Mouse (Mus musculus) embryonic fibroblast, embryonic 13.5 days (primary cell): ENCODE results near the gene Eri3. TPM values are rescaled to one million over a fixed set of nuclear protein-coding genes. Genes with fewer than 3 reads are reported as not detected.

ENCODE experiments used
- H3K27ac ChIP-seq: 2 replicates; pipeline ENCODE4 v1.5.1; 2012; ENCODE audit warnings: low read length, control low read depth, inconsistent platforms; ENCODE audit not compliant: insufficient read depth
- H3K4me1 ChIP-seq: 2 replicates; pipeline ENCODE4 v1.6.1; 2011; ENCODE audit warnings: low read length; ENCODE audit not compliant: control insufficient read depth, insufficient read depth
- H3K4me3 ChIP-seq: 2 replicates; pipeline ENCODE4 v1.5.1; 2011; ENCODE audit warnings: mild to moderate bottlenecking, control low read depth, low read length; ENCODE audit not compliant: insufficient read depth
- CTCF ChIP-seq: IDR thresholded peaks from 2 replicates; pipeline ENCODE4 v1.5.1; 2011; ENCODE audit warnings: mild to moderate bottlenecking, control low read depth, low read length, moderate library complexity, borderline replicate concordance; ENCODE audit not compliant: insufficient read depth
- POLR2A ChIP-seq: IDR thresholded peaks from 2 replicates; pipeline ENCODE4 v1.6.1; 2011; ENCODE audit warnings: low read depth, mild to moderate bottlenecking, control low read depth, low read length, moderate library complexity
- polyA plus RNA-seq: library from polyadenylated mRNA; stranded (reverse); fragments of >200 nt; gene quantifications from 2 replicates; pipeline ENCODE4 v1.2.4, GENCODE M21; 2011; ENCODE audit warnings: low read depth; ENCODE audit not compliant: missing spikeins, insufficient read length

The Eri3 gene
- polyA plus RNA-seq, 1 experiment = 67.3 TPM

- TF ChIP-seq POLR2A (no peak), CTCF (no peak)
- H3K4me1 ChIP-seq = peaks cover 21% of the 10 kb centered on the region
- no peak overlapping the region for H3K27ac ChIP-seq
- H3K4me3 ChIP-seq = no peak overlapping the region
These were observed 104.7 kb downstream of the Eri3 start for GRCm38 (mm10) chr4:117654703-117655499.

GRCm38 (mm10) chr4:117655500-117655863 lies 105.3 kb downstream of the Eri3 start:
- peaks cover 22% of the 10 kb centered on the region for H3K4me1 ChIP-seq
- no peak overlapping the region for H3K4me3 ChIP-seq
- no peak overlapping the region for H3K27ac ChIP-seq
- TF ChIP-seq CTCF = no peak
- TF ChIP-seq POLR2A = no peak

- Histone ChIP-seq H3K4me1 (peaks cover 22% of the 10 kb centered on the region), H3K4me3 (no peak overlapping the region), H3K27ac (peak overlapping the region; percentile 55; the same call in 1 of the 2 replicates)
- TF ChIP-seq CTCF = no peak
These were observed 106.8 kb downstream of the Eri3 start for GRCm38 (mm10) chr4:117656961-117657360.

- peak overlapping the region; percentile 55 for H3K27ac ChIP-seq
- TF ChIP-seq POLR2A (no peak), CTCF (no peak)
- H3K4me3 ChIP-seq = no peak overlapping the region
- H3K4me1 ChIP-seq = peaks cover 22% of the 10 kb centered on the region
These were observed 107.5 kb downstream of the Eri3 start for GRCm38 (mm10) chr4:117657646-117658045.

- Histone ChIP-seq H3K4me3 (no peak overlapping the region), H3K4me1 (peaks cover 22% of the 10 kb centered on the region), H3K27ac (peak overlapping the region; percentile 55)
- TF ChIP-seq POLR2A = no peak
- TF ChIP-seq CTCF = peak; percentile 37; the same call in 1 of the 2 replicates
These were observed 108.6 kb downstream of the Eri3 start for GRCm38 (mm10) chr4:117658582-117659444.

GRCm38 (mm10) chr4:117660001-117660400 lies 109.8 kb downstream of the Eri3 start:
- no peak for TF ChIP-seq CTCF
- no peak for TF ChIP-seq POLR2A
- Histone ChIP-seq H3K27ac (no peak overlapping the region), H3K4me3 (no peak overlapping the region), H3K4me1 (peaks cover 19% of the 10 kb centered on the region)

GRCm38 (mm10) chr4:117664411-117665137 lies 114.4 kb downstream of the Eri3 start:
- Histone ChIP-seq H3K27ac (no peak overlapping the region), H3K4me3 (no peak overlapping the region), H3K4me1 (peaks cover 3% of the 10 kb centered on the region; the same call in 1 of the 2 replicates)
- no peak for TF ChIP-seq CTCF
- no peak for TF ChIP-seq POLR2A

GRCm38 (mm10) chr4:117665531-117665930 lies 115.4 kb downstream of the Eri3 start:
- no peak for TF ChIP-seq POLR2A
- H3K27ac ChIP-seq = no peak overlapping the region

GRCm38 (mm10) chr4:117666054-117666453 lies 115.9 kb downstream of the Eri3 start:
- no peaks in the 10 kb centered on the region for H3K4me1 ChIP-seq

More at GRCm38 (mm10) chr4:117665531-117665930, 115.4 kb downstream of the Eri3 start:
- H3K4me1 ChIP-seq = no peaks in the 10 kb centered on the region
- no peak overlapping the region for H3K4me3 ChIP-seq

More at GRCm38 (mm10) chr4:117666054-117666453, 115.9 kb downstream of the Eri3 start:
- TF ChIP-seq POLR2A (no peak), CTCF (no peak)
- Histone ChIP-seq H3K27ac (no peak overlapping the region), H3K4me3 (no peak overlapping the region)
